Mouse (Mus musculus) urinary bladder, postnatal 10 days (tissue): ENCODE measurements at regions not wholly inside any gene's neighbourhood (a gene's known extent, or its start where the extent isn't known, plus 50 kb on each side); places are given as distances from the start of the nearest gene placed in this dataset.

Experiments used
- DNase-seq: peaks from one replicate; pipeline ENCODE4 v3.0.0; 2022; ENCODE audit warnings: low spot score

DNA sequence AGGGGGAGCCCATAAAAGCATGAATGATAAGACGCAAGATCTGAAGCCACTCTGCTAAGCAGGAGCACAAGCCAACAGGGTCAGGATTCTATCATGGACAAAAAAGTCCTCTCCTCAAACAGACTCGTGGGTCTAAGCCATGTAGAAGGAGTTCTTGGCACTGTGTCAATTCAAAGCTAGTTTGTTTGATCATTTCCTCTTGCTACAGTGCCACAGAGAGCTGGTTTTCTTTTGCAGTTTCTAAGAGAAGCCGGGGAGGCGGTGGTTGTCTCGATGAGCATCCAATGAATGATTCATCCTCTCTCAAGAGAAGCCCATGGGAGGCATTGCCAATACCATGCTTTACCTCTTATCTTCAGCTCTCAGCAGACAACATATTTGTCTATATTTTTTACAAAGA is 284.6 kb upstream of the Noct start:
- DNase-seq, result no peak

DNA sequence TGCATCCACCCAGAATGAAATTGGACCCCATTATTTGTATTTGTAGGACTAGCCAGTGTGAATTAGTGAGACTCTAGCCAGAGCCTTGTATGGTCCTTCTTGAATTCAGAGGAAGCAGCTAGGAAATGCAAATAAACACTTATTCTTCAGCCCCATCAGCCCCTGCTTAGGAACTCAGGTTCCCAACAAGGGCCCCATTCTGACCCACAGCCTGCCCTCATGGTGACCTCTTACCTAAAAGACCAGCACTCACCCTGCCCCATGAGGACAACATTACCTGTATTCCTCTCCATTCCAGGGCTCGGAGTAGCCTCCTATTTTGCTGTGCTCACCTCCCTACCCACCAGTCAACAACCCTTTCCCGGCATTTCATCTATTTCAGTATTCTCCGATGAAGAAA is 283.6 kb upstream of the Noct start:
- DNase-seq, result no peak

DNA sequence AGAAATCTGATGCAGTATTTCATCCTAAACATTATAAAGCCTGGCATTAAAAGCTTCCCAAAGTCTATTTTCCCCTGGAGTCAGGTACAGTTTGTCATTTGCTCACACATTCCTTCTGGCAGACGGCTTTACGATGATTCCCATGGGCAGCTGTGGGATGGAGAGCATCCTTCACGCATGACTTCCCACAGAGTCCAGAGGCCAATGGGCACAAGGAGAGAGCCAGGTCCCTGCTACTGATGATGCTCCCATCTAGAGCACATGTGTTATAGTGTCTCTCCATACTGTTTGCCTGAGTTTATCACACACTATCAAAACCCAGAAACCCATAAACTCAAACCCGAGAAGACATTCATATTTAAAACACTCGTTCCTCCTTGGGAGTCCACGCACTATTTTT is 270.8 kb upstream of the Noct start:
- no peak for DNase-seq

DNA sequence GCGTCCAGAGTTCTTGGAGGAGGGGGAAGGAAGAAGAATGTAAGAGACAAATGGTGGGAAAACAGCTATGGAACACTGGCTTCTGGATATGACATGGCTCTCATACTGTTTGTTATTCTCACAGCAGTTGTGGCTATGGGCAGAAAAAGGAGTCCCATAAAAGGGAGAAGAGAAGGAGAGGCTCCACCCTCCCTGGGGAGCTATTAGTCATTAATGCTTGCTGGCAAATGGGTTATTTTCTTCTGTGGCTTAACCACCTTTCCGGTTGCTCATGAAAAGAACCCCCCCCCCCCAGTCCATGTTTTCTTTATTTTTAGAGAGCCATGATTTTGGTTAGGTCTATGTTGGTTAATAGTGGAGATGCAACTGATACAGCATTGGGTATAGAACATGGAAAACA is 253.9 kb upstream of the Noct start:
- no peak for DNase-seq

DNA sequence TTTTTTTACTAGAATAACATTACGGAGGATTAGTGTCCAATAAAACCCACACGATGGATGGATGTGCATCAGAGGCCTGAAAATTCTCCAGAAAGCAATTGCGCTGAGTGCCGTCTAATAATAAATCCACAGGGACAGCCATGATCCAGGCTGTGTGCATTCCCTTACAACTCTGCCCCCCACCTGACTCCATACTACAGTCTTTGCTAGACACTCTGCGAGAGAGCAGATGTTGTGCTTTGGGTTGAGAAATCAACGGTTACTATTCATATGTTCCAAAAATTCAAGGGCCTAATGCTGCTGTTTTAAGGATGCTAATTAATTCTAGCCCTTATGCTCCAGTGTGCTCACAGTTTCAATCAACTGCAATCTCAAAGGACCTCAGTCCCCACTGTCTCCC is 251.2 kb upstream of the Noct start:
- DNase-seq, result no peak

DNA sequence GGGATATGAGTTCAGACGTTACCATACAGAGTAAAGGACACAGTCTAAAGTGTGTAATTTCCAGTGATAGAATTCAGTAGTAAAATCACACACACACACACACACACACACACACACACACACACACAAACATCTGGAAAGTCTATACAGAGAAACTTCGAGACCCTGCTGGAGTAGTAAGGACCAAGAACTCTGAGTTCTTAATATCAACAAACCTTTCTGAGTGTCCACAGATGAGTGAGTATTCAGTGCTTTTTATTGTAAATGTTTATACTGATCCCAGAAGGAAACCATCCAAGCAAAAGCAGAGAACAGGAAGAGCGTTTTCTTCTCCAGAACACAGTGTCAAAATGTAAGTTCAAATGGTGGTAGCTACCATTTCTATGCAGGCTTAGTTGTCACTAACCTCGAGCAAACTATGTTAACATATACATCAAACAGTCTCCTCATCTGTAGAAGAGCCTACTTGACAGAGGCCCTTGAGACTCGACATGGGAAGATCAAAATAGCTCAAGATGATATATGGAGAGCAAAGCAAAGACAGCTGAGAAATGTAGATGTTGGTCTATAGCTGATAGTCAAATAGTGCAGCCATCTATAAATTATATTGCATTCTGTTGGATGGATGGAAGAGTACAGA is 248.0 kb upstream of the Noct start:
- no peak for DNase-seq

DNA sequence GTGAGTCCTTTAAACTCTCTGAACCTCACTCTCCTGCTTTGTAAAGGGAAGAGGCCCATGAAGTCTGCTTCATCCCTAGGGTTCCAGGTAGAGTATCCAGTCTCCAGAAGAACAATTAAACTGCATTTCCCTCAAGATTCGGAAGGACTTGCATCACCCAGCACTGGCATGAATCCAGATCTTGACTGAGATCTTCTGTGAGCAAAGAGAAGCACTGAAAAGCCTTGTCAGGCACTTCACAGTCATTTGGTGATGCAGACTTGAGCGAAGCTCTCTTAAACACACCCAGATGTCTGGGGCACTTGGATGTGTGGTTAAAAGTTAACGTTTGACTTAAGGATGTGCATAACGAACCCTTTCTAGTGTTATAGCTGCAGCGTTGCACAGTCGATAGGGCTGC is 247.4 kb upstream of the Noct start:
- no peak for DNase-seq

DNA sequence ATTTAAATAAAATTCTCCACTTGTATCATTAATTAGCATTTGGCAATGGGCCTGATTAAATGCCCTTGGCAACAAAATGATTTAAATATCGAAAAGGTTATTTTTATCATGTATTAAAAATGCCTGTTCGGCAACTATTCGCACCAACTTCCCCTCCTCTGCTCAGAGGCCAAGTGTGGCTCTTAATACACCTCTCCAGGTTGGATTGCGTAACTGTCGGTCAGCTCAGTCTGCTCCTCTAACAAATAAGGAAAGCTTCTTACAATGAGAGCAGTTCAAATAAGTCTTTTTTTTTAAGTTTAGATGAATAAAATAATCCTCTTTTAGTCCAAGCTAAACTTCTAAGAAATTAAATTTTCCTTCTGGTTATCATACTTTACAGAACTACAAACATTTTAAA is 245.6 kb upstream of the Noct start:
- no peak for DNase-seq

DNA sequence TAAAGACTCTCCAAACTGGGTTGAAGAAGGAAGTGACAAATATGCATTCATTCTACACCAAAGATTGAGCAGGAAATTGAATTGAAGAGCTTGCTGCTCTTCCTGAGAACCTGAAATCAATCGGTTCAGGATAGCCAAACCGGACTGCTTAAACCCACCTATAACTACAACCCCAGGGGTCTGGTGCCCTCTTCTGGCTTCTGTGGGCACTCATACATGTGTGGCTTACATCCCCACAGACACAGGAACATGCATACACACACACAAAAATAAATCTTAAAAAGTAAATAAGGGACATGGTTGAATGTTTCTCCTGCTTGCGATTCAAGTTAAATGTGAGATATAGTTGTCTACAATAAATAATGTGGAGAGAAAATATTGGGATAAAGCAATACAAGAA is 244.7 kb upstream of the Noct start:
- no peak for DNase-seq

DNA sequence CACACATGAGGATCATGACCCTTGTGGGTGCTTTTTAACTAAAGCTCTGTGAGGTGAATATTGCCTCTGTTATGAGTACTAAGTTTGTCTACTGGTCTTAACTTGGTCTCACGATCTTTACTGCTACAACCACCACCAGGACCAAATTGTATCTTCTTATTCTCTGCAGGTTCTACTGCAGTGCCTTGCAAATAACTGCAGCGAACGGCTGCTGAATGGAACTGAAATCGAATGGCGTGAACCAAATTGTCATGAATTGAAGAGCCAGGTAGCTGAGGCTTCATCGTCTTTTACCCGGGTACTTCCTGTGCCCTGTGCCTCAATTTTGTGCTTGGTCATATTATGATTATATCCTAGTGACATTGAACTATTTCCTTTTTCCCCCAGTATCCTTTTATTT is 242.5 kb upstream of the Noct start:
- no peak for DNase-seq

DNA sequence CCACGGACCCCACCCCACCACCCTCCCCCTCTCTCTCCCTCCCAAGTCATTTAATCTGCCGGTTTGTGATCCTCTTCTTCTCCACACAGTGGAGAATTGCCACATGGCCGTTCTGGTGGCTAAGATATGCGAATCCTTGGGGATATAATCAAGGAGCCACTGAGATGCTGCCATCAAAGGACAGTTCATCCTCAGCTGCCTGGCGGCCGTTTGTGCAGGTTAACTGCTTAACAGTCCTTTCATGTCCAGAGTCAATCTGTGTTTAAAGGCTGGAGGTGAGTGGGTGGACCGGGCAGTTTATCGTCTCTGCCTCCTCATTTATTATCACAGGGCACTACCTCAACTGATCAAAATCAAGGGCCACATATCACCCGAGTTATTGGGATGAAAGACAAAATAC is 241.6 kb upstream of the Noct start:
- DNase-seq, result no peak

DNA sequence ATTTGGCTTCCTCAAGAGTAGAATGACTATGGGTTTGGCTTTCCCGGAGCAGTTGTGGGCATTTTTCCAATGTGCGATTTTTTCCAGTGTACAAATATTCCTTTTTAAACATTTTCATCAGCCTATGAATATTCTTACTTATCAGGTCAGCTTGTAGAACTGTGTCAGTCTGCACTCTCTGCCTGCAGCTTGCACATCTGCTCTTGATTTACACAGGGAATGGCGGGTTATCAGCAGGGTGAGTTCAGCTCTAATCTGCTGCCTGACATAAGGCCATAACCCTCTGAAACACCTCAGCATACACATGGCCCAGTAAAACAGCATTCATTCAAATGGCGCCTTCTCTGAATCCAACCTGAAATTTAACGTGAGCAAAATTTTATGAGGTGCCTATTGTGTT is 241.1 kb upstream of the Noct start:
- no peak for DNase-seq

DNA sequence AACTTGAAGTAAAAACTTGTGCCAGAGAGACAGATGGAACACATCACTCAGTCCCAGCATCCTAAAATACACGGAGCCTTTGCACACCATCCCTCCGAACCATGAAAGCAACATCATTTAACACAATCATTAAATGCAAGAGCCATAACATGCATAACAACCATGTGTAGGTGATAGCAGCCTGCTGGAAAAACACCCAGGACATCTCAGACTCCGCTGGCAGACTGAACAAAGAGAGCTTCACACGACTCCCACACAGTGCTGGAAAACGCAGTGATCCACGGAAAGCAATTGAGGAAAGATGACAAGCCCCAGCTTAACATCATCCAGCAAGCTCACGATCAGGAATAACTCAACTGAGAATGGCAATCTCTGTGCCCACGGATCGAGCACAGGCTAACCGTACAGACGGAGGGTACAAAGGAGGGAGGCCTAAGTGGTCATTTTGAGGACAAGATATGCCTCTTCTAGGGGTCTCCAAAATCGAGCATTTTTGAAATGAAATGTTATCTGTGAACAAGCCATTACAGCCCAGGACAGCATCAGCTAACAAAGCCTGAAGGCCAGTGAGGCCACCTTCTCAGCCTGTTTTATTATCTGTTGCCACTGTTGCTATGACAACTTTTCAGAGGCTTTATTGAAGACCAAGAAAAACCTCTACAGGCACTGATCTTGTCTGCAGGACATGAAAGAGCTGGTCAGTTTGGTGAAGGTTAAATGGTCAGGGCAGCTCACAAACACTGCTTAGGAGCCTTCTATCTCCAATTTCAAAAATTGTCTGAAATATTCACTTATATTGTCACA is 240.1 kb upstream of the Noct start:
- DNase-seq, result no peak

DNA sequence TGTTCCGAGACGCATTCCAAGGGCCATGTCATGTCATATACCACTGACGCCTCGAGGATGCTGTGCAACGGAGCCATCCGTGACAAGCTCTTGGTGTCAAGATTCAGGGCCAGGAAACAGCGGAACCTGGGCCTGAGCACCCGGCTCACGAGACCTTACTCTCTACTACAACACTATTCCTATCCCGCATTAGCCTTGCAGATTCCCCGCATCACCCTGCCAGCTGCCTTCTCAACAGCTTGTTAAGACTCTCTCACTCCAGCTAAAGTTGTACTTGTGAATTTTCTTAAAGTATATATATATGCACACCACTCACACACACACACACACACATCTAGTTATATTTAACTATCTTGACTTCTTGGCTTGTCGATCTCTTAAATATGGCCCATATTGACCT is 236.4 kb upstream of the Noct start:
- no peak for DNase-seq

DNA sequence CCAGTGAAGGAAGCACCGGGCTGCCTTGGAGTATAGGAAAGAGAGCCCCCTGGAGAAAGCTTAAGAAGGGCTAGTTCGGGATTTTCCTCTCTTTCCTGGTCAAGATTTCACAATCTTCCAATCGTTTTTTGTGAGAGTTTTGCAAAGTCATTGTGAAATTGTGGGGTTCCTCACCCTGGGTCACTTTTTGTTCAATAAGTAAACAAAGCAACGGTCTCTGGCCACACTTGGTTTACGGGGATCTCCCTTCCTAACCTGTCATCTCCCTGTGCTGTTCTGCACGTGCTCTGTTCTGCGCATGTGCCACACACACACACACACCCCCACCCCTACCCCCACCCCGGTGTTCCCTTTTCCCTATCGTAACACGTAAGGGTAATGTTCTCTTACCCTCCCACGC is 233.4 kb upstream of the Noct start:
- no peak for DNase-seq

DNA sequence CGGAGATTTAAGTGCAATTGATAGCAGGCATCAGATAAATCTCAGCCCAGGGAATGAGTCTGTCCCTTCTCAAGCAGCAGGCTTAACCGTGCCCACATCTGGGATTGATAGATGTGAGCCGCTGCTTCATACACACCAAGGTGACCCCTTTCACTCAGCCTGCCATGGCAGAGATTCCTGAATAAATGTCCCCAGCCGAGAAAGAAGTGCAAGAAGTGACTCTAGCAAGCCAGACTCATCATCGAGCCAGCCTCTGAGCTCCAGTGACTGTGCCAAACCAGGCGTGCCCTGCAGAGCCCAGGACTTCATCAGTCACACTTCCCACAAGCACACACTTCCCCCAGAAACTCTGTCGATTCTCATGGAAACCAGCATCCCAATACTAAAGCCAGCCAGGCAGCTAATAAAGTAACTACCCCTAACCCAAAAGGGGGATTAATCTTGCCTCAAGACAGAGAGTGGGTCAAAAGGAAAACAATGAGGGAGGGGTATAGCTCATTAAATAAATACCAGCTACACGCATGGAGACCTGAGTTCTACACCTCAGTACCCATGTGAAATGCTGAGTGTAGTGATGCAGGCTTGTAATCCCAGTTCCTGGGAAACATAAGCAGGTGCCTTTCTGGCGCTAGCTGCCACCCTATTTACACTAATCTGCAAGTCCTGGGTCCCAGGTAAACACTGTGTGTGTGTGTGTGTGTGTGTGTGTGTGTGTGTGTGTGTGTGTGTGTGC is 231.5 kb upstream of the Noct start:
- no peak for DNase-seq

DNA sequence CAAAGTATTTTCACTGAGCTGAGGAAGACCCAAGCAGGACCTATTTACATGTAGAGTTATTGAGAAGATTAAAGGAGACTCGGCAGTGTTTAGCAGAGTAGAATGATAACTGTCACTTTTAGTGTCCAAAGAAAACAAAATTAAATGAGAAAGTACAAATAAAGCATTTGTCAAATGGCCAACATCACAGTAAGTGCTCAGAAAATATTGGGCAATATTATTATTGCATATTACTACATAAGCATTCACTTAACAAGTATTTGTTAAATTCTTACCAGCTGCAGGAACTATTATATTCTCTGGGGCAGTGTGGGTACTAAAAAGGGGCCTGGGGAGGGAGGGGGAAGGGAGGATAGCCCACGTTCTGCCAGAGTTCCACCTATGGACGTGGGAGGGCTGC is 224.5 kb upstream of the Noct start:
- DNase-seq, result no peak

DNA sequence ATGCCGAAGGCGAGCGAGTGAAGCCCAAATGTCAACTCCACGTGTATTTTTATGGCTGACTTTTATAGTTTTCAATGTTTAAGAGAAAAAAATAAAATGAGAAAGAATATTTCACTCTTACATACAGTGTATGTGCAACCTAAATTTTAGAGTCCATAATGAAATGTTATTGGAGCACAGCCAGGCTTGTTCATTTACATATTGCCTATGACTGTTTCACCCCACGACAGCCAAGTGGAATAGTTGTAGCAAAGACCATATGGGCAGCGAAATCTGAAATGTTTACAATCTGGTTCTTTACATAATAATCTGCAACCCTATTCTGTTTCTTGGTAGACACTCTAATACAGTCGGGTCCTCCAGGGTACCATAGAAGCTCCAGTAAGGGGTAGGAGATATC is 223.3 kb upstream of the Noct start:
- DNase-seq, result no peak

DNA sequence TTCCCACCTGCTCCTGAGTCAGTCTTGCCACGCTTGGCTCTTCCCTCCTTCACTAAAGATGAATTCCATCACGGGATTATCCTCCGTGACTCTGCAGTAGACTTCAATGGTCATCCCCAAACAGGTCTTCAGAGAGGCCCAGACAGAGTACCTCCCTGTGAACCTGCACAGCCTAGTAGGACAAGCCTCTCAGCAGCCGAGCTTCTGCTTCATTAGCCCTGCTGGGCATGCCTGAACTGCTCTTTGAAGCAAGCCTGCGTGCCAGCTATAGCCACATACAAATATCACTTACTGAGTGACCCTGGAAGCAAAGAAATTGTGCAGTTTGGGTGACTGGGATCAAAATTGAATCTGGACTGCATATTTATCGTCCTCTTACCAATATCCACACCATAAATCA is 221.6 kb upstream of the Noct start:
- no peak for DNase-seq

DNA sequence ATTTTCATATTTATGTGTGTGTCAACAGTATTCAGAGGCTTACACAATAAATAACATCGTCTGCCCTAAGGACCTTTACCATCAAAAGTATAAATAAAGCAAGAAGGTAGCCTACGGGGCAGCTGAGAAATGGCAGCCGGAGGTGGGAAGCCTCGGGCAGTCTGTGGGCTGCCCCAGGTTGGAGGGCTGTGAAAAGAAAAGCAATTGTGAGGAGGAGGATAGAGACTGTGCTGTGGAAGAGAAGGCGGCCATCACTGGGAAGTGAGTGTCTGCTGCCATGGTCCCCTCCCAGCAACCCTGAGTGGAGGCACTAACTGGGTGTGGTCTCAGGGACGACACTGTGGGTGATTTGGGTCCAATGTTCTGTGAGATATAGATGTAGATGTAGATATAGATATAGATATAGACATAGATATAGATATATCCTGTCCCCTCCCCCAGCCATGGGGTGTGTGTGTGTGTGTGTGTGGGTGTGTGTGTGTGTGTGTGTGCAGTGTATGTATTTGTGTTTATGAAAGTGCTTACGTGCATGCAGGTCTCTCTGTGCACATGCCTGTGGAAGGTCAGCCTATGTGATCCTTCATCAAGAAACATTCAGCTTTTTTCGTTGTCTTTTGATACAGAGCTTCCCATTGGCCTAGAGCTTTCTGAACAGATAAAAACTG is 220.6 kb upstream of the Noct start:
- no peak for DNase-seq

DNA sequence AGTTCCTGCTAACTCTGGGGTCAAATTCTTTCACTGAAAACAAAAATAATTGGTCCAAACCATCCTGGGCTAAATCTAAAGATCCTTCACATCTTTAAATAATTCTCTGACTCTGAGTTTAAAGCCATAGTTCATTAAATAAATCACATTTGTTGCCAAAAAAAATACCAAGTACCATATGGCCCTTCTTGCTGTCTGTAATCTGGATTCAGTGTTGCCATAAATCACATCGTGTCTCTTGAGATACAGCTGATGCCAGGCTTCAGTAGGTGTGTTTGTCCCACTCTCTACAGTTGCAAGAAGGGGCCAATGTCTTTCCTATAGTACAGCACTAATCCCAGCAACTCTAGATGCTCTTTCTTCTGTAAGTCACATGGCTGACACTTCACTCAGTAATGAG is 220.0 kb upstream of the Noct start:
- no peak for DNase-seq

DNA sequence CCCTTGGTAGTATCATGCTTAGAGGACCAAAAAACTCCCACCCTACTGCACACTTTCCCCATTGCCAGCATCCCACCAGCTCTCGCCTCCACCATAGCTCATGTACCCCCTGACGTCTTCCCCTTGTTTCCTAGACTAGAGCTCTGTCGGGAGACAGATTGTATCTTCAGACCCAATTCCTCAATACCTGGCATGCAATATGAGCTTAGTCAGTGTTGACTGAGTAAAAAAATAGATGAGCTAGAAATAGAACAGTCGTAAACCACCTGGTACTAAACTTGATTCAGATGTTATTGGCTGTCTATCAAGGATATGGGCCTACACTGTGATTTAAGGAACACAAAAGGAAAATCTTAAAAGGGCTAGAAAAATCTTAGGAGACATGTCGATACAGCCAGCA is 215.1 kb upstream of the Noct start:
- no peak for DNase-seq
